Mouse (Mus musculus): Measurements from ENCODE around the gene G3bp1.

Gene G3bp1

GRCm38 (mm10) chr11:55464707-55465106 is 4.8 kb upstream of the G3bp1 start:
- no peak for DNase-seq (ENCODE audit: low spot score in 2 of 2)

GRCm38 (mm10) chr11:55465177-55465576 is 4.3 kb upstream of the G3bp1 start:
- no peak for DNase-seq (ENCODE audit: low spot score in 2 of 2)

- no peak for DNase-seq (ENCODE audit: low spot score in 2 of 2)
These were observed 1.5 kb upstream of the G3bp1 start for GRCm38 (mm10) chr11:55468012-55468411.

GRCm38 (mm10) chr11:55468611-55469047 is 856 bp upstream of the G3bp1 start:
- DNase-seq (ENCODE audit: low spot score in 2 of 2) = peak; percentile 9 to 51

GRCm38 (mm10) chr11:55469923-55470691 is 622 bp downstream of the G3bp1 start:
- peak; percentile 37 to 45 for DNase-seq (ENCODE audit: low spot score in 2 of 2)

- DNase-seq (ENCODE audit: low spot score in 2 of 2) = no peak
These were observed 1.3 kb downstream of the G3bp1 start for GRCm38 (mm10) chr11:55470761-55471160.

GRCm38 (mm10) chr11:55471467-55471866 is 2.0 kb downstream of the G3bp1 start:
- DNase-seq (ENCODE audit: low spot score in 2 of 2) = no peak

- no peak for DNase-seq (ENCODE audit: low spot score in 2 of 2)
These were observed 3.7 kb downstream of the G3bp1 start for GRCm38 (mm10) chr11:55473219-55473618.

GRCm38 (mm10) chr11:55485443-55485842 is 16.0 kb downstream of the G3bp1 start:
- no peak for DNase-seq (ENCODE audit: low spot score in 2 of 2)

- DNase-seq (ENCODE audit: low spot score in 2 of 2) = no peak
These were observed 26.7 kb downstream of the G3bp1 start for GRCm38 (mm10) chr11:55496158-55496557.

- DNase-seq (ENCODE audit: low spot score in 2 of 2) = peak in 1 of 2 experiments; percentile 28
These were observed 28.4 kb downstream of the G3bp1 start for GRCm38 (mm10) chr11:55497885-55498284.

GRCm38 (mm10) chr11:55501955-55502531 is 32.6 kb downstream of the G3bp1 start:
- no peak for DNase-seq (ENCODE audit: low spot score in 2 of 2)

- DNase-seq (ENCODE audit: low spot score in 2 of 2) = no peak
These were observed 33.4 kb downstream of the G3bp1 start for GRCm38 (mm10) chr11:55502886-55503285.

GRCm38 (mm10) chr11:55505485-55505884 is 36.0 kb downstream of the G3bp1 start:
- DNase-seq (ENCODE audit: low spot score in 2 of 2) = no peak

GRCm38 (mm10) chr11:55511374-55511773 is 41.9 kb downstream of the G3bp1 start:
- peak in 1 of 2 experiments; percentile 11 for DNase-seq (ENCODE audit: low spot score in 2 of 2)

GRCm38 (mm10) chr11:55517666-55518065 is 48.2 kb downstream of the G3bp1 start:
- DNase-seq (ENCODE audit: low spot score in 2 of 2) = no peak

GRCm38 (mm10) chr11:55518806-55519674 is 49.6 kb downstream of the G3bp1 start:
- DNase-seq (ENCODE audit: low spot score in 2 of 2) = peak in 1 of 2 experiments; percentile 46

GRCm38 (mm10) chr11:55530741-55531140 is 61.3 kb downstream of the G3bp1 start:
- no peak for DNase-seq (ENCODE audit: low spot score in 2 of 2)

- DNase-seq (ENCODE audit: low spot score in 2 of 2) = no peak
These were observed 63.9 kb downstream of the G3bp1 start for GRCm38 (mm10) chr11:55533378-55533777.

GRCm38 (mm10) chr11:55534766-55535165 is 65.3 kb downstream of the G3bp1 start:
- DNase-seq (ENCODE audit: low spot score in 2 of 2) = no peak

- DNase-seq (ENCODE audit: low spot score in 2 of 2) = no peak
These were observed 72.6 kb downstream of the G3bp1 start for GRCm38 (mm10) chr11:55542128-55542527.

- no peak for DNase-seq (ENCODE audit: low spot score in 2 of 2)
These were observed 73.2 kb downstream of the G3bp1 start for GRCm38 (mm10) chr11:55542671-55543070.

Data from thymus, postnatal 10 days (tissue).